Mouse (Mus musculus): ENCODE data around the gene Kcnip1.

- no peak for TF ChIP-seq CTCF (IDR thresholded peaks at IDR 0.05; ENCODE audit: extremely low read depth, insufficient read depth, insufficient read length, insufficient replicate concordance)
- TF ChIP-seq POLR2A (IDR thresholded peaks at IDR 0.05; ENCODE audit: low read depth, low read length) = no peak
These were observed 212.7 kb downstream of the Kcnip1 start for GRCm38 (mm10) chr11:33780263-33780662.
